Mouse (Mus musculus) monocyte, adult 59 days (primary cell): ENCODE data around the gene Grik5. TPM values are rescaled to one million over a fixed set of nuclear protein-coding genes. Genes with fewer than 3 reads are reported as not detected.

Experiments
- total RNA-seq, 2 experiments: library from RNA; stranded (reverse); gene quantifications; one replicate each; pipeline ENCODE4 v1.2.4; 2023

Gene Grik5
- 1 to 10 TPM; 1.8 TPM for total RNA-seq

GRCm38 (mm10) chr7:25071979-25072715, at the start of gene Grik5, which contains the start of gene Zfp574:
TSS of gene Grik5 (minus strand) at chr7:25072346.
TSS of gene Zfp574 (plus strand) at chr7:25072567.

GRCm38 (mm10) chr7:25005421-25006065, 66.6 kb downstream of the Grik5 start, which contains the start of gene Atp1a3:
TSS of gene Atp1a3 (minus strand) at chr7:25005958.

GRCm38 (mm10) chr7:24971972-24972893, 99.9 kb downstream of the Grik5 start, which contains the start of gene Rabac1:
TSS of gene Rabac1 (minus strand) at chr7:24972754.

Other genes with a start within 250 kb of the Grik5 start
- 1 to 10 TPM; 2.7 to 4.2 TPM for gene Gm9844, start 210.1 kb downstream of the Grik5 start, total RNA-seq
- gene Lypd4, start 202.4 kb downstream of the Grik5 start, total RNA-seq, result not detected
- gene Dmrtc2, start 202.3 kb downstream of the Grik5 start, total RNA-seq, result not detected
- 1,000 to 10,000 TPM; 1,275 to 1,329 TPM for gene Rps19, start 188.0 kb downstream of the Grik5 start, total RNA-seq
- 1 to 10 TPM; 2.2 to 5.3 TPM for gene Cd79a, start 175.0 kb downstream of the Grik5 start, total RNA-seq
- gene Arhgef1, start 169.4 kb downstream of the Grik5 start, total RNA-seq, result 100 to 1,000 TPM; 595 to 645 TPM
- gene Gm4881, start 127.9 kb downstream of the Grik5 start, total RNA-seq, result not detected
- gene Rabac1, start 99.6 kb downstream of the Grik5 start, total RNA-seq, result 100 to 1,000 TPM; 143 to 159 TPM
- gene Atp1a3, start 66.4 kb downstream of the Grik5 start, total RNA-seq, result 100 to 1,000 TPM; 358 to 382 TPM
- 10 to 100 TPM; 12.1 to 13.2 TPM for gene Zfp574, start 221 bp upstream of the Grik5 start, total RNA-seq
- 100 to 1,000 TPM; 193 to 239 TPM for gene Pou2f2, start 107.4 kb upstream of the Grik5 start, total RNA-seq
- gene Dedd2, start 148.3 kb upstream of the Grik5 start, total RNA-seq, result 10 to 100 TPM; 57.9 to 71.2 TPM
- 1 to 10 TPM; 7.0 to 8.1 TPM for gene Zfp526, start 149.1 kb upstream of the Grik5 start, total RNA-seq
- gene Gsk3a, start 165.5 kb upstream of the Grik5 start, total RNA-seq, result 10 to 100 TPM; 73.5 to 80.3 TPM
- 10 to 100 TPM; 21.8 to 32.8 TPM for gene Erf, start 178.4 kb upstream of the Grik5 start, total RNA-seq
- gene Cic, start 195.4 kb upstream of the Grik5 start, total RNA-seq, result 100 to 1,000 TPM; 341 to 358 TPM
- gene Pafah1b3, start 225.6 kb upstream of the Grik5 start, total RNA-seq, result 1 to 10 TPM; 9.2 to 9.5 TPM
- not detected for gene Prr19, start 229.1 kb upstream of the Grik5 start, total RNA-seq
- gene Tmem145, start 233.8 kb upstream of the Grik5 start, total RNA-seq, result not detected
- gene Megf8, start 244.8 kb upstream of the Grik5 start, total RNA-seq, result 1 to 10 TPM; 7.8 to 9.5 TPM